Mouse (Mus musculus): Measurements from ENCODE around the gene Fam216a.

Fam216a gene

DNA sequence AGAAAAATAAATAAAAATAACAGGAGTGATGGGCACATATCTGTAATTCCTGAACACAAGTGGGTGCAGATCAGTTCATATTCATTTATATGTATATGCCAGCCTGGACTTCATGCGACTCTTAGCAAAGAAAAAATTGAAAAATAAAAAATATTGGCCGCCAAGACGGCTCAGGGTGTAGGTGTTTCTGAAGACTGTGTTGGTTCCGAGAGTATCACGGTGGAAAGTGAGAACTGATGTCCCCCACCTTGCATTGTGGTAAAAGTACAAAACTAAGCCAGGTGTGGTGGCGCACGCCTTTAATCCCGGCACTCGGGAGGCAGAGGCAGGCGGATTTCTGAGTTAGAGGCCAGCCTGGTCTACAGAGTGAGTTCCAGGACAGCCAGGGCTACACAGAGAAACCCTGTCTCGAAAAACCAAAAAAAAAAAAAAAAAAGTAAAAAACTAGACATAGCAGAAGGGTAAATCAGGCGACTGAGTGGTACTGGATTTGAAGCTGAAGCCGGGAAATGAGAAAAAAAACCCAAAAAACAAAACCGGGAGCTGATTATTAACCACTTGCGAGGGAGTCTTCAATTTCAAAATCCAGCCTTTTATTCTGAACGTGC lies 19.1 kb upstream of the Fam216a start:
- DNase-seq (ENCODE audit: extremely low read depth, low read depth): no peak

DNA sequence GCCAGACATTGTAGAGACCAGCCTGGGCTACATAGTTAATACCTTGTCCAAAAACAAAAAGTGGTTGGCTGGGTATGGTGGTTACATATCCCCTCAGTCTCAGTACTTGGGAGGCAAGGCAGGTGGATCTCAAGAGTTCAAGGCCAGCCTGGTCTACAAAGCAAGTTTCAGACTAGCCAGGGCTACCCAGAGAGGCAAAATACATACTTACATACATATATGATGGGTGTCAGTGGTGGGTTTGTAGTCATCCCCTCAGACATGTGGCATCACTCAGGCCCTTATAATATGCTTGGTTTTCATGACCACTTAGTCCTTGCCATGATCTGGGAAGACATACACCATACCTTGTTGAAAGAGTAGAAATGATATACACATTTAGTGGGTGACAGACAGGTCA lies 18.5 kb upstream of the Fam216a start:
- no peak for DNase-seq (ENCODE audit: extremely low read depth, low read depth)

DNA sequence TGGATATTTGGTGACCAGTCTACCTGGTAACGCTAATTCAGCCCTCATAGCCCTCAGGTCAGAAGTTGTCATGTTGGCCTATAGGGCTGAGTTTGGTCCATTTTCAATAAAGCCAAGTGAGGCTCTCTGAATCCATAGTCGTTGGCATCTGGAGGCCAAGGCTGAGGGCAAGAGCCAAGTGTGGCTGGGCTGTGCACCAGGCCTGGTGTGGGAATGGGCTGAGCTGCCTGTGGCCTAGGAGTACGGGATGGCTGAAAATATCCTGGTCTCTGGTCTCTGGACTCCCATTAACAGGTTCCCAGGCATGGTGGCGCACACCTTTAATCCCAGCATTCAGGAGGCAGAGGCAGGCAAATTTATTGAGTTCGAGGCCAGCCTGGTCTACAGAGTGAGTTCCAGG lies 17.8 kb upstream of the Fam216a start:
- DNase-seq (ENCODE audit: extremely low read depth, low read depth): no peak

DNA sequence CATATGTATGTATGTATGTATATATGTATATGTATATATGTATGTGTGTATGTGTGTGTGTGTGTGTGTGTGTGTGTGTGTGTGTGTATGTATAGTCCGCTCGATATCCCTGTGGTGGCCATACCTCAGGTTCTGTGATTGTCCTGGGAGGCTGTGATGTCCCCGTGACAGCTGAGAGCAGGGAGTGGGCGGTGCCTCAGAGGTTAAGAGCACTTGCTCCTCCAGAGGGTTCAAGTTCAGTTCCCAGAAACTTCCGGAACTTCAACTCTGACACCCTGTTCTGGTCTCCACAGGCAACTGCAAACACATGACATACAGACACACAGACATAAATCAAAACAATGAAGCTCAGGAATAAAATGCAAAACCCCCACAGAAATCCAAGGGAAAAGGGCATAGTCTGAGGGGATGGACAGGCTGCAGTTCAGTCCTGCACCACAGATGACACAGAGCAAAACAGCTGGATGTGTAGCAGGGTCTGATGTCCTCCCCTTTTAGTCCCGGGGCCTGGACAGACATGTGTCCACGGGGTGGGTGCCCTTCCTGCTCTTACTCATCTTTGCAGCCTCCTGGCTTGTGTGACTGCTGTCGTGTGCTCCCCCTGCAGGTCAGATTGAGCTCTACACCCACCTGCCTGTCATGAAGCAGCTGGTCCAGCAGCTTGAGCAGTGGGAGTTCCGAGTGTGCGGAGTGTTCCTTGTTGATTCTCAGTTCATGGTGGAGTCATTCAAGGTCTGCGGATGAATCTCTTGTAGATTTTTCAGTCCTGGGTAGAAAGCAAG lies 7.4 kb upstream of the Fam216a start:
- DNase-seq (ENCODE audit: extremely low read depth, low read depth): peak; percentile 30

DNA sequence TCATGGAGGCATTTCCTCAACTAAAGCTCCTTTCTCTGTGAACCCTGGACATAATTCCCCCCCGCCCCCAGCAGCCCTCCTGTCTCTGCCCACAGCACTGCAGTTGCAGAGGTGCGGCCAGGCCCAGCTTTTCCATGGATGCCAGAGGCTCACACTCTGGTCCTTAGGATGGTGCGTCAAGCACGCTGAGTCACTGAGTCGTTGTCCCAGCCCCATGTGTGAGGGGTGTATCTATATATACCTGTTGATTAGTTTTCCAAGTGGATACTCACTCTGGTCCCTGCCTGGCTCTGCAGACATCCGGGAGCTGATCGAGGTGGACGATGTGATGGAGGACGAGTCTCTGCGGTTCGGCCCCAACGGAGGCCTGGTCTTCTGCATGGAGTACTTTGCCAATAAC lies 6.0 kb upstream of the Fam216a start:
- DNase-seq (ENCODE audit: extremely low read depth, low read depth): no peak

DNA sequence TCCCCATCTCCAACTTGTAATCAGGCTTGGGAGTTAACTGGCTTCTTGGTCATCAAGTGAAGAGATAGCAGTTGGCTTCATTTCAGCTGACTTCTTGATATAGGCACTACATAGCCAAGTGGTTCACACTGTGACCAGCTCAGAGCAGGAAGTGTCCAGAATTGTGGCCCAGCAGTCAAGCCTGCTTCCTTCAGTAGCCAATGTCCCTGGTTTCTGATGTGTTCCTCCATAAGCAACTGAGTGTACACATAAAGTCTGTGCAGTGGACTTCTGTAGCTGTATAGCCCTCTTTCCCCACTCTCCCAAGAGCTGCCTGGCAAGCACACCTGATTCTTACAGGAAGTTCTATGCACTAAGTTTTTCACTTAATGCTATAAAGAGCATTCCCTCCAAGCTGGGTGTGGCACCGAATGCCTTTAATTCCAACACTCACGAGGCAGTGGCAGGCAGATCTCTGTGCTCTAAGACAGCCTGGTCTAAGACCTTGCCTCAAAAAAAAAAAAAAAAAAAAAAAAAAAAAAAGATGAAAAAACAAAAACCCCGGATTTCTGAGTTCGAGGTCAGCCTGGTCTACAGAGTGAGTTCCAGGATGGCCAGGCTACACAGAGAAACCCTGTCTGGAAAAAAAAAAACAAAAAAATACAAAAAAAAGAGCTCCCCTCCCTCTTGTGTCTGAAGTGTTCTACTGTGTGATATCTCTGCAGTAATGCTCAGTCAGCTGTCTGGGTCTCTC lies 5.1 kb upstream of the Fam216a start:
- DNase-seq (ENCODE audit: extremely low read depth, low read depth): no peak

DNA sequence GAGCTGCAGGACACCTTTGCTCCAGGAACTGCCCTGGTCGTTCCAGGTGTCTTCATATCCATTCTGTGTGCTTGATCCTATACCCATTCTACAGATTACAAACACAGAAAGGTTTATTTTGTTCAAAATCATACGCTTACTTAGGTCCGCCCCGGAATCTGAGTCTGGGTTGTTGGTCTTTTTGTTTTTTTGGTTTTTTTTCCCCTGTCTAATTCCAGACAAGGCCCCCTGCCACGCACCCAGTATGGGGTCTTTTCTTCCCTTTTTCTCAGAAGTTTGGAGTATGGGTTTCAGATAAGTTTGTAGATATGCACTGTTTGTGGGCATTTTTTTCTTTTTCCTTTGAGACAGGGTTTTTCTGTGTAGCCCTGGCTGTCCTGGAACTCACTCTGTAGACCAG lies 714 bp upstream of the Fam216a start:
- DNase-seq (ENCODE audit: extremely low read depth, low read depth): no peak

DNA sequence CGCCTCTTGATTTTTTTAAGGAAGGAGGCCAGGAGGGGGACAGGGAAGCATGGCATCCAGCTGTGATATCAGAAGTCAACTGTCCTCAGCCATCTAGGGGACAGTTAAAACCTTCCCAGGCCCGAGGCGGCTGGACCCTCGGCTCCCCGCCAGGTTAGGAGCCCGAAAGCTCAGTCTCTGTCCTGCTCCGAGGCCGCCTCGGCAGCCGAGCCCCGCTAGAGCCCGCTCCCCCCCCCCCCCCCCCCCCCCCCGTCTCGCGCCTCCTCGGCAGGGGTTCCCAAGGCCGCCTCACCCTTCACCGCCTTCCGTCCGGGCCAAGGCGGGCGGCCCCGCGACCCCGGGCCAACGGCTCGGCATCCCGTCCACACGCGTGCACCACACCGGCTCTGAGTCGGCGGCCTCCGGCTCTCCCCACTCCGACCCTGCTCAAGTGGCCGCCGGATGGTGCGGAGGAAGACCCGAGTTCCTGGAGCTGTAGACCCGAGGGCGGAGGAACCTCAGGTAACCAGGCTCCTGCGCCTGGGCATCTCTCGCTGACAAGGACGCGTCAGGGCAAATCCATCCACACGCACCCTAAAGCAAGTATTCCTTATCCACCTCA lies 473 bp downstream of the Fam216a start, which contains the start of gene Gpn3:
Gene Gpn3 (plus strand): TSS at position 286 of the 601 bp plus-strand sequence.
- no peak for DNase-seq (ENCODE audit: extremely low read depth, low read depth)

DNA sequence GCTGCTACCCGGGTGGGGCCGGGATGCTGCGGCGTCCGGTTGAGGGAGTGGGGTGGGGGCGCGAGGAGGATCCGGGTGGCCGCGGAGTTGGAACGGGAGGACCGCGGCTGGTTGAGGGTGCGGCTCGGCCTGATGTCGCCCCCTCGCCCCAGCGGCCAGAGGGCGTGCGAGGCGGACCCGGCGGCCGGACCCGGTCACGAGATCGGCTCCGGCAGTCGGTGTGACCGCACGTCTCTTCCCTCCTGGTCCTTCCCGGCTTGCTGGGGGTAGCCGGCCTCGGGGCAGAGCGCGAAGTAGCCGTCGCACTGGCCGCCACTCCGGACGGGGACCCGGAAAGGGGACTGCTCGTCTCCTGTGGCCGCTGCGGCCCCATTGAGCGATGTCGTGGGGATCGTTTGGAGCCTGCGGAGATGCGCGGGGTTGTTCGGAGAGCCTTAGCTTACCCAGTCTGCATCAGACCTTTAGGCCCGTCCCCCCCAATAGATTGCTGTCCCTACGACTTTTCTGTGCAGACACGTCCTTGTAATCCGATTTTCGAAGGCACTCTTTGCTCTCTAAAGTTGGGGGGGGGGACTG lies 17.6 kb downstream of the Fam216a start:
- no peak for DNase-seq (ENCODE audit: extremely low read depth, low read depth)

DNA sequence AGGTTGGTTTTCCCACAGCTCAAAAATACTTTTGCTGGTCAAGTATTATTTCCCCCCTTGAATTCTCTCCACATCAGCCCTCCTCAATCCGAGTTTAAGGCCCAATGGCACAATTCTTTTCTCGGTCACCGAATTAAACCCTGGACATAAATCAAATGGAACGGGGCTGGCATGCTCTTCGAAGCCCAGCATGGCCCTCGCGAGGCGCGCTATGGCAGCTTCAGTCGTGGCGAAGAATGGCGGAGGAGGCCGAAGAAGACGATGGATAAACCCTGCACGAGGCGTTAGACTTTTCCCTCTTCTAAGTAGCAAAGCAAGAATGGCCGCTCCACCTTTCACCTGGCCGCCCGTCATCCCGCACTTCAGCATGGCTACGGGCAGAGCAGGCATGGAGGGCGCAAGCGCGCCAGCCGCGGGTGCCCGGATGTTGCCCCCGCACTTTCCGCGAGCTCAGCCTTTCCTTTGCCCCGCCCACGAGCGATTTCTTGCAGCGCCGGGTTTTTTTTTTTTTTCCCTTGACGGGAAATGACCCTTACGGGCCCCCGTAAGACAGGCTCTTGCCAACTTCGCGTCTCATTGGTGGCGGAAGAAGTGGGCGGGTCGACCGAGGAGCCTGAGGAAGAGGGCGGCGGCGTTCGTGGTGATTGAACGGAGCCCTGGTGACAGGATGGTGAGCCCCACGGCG lies 18.2 kb downstream of the Fam216a start, which contains the start of the genes Rad9b and Vps29:
Gene Rad9b (minus strand): TSS at position 427 of the 685 bp plus-strand sequence.
Gene Vps29 (plus strand): TSS at position 563 of the 685 bp plus-strand sequence.
- peak; percentile 96 for DNase-seq (ENCODE audit: extremely low read depth, low read depth)

DNA sequence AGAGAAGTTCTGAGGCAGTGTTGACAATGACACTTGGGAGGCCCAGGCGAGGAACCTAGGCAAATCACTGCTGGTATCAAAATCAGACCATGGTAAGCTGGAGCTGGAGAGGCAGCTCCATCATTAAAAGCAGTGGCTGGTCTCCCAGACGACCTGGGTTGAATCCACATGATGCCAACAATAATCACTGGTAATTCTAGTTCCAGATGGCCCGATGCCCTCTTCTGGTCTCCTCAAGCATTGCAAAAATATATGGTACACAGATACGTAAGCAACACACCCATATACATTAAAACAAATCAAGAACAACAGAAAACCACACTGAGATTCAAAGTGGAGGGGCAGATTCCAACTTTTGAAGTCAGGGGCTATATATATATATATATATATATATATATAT lies 26.4 kb downstream of the Fam216a start:
- DNase-seq (ENCODE audit: extremely low read depth, low read depth): no peak

DNA sequence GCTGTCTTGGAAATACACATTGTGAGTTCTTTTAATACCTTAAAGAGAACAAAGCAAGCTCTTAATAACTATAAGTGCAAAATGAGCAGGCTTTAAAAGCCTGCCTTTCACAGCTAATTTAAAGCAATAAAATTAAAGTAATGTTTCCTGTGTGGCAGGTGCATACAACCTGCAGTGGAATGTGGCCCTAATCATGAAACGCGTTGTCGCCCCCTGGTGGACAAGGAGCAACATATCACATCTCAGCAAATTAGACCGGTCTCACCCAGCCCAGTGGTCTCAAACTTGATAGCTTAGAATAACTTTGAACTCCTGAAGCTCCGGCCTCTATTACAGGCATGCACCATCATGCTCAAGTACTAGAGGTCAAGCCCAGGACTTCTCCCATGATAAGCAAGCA lies 27.9 kb downstream of the Fam216a start:
- peak; percentile 26 for DNase-seq (ENCODE audit: extremely low read depth, low read depth)

DNA sequence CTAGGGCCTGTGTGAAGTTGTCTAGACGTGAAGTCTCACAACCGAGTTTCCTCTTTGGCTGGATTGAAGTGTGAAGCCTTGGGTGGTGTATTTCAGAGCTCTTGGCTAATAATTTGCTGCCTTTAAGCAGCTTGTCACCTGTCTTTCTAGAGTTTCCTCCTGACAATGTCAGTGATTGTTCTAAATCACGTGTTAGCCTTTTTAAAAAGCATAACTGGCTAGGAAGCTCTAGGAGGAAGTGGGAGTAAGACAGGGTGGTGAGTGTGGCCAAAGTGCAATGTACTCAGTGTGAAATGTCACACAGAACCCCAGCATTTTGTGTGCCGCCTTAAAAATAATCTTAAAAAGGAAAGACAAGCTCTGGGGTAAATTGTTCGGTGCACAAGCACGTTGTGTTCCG lies 28.4 kb downstream of the Fam216a start:
- DNase-seq (ENCODE audit: extremely low read depth, low read depth): no peak

DNA sequence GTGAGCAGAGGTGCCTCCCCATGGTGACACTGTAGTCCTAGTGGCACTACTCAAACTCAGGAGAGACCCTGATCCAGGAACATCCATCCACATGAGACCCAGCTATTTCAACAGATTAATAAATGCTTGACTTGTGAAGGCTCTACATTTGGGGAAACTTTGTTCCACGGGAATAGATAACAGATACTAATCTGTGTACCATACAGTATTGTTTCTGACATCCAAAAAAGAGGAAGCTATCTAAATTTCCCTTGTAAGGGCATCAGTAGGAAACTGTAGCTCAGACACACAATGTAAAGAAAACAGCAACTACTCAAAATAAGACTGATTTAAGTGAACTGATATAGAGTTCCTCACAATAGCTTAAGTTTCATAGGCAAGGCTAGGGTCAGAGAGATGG lies 29.3 kb downstream of the Fam216a start:
- DNase-seq (ENCODE audit: extremely low read depth, low read depth): peak; percentile 12

DNA sequence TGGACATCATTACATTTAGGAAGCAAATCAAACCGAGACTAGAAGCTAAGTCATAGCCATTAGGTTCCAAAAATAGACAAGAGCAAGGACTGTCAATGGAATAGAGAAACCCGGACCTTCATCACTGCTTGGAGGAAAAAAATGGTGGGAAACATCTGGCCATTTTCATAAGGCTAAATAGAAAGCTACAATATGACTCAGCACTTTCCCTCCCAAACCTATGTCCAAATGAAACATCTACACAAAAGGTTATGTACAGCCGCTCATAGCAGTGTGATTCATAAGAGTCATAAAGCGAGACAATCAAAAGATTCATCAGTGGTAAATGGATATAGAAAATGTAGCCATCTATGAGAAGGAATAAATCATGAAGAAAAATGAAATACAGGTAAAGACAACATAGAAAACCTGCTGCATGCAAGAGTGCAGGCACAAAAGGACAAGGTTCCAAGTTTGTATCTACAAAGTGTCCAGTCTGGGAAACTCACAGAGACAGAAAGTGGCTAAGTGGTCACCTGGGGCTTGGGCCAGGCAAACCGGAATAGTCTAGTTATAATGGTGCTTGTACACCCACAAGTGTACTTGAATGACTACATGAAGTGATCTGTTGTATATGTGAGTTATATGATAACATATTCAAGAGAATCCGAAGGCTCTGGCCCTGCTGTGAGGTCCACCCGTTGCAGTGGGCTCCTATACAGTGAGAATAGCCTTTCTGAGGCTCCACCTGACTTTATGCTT lies 35.4 kb downstream of the Fam216a start:
- DNase-seq (ENCODE audit: extremely low read depth, low read depth): no peak

DNA sequence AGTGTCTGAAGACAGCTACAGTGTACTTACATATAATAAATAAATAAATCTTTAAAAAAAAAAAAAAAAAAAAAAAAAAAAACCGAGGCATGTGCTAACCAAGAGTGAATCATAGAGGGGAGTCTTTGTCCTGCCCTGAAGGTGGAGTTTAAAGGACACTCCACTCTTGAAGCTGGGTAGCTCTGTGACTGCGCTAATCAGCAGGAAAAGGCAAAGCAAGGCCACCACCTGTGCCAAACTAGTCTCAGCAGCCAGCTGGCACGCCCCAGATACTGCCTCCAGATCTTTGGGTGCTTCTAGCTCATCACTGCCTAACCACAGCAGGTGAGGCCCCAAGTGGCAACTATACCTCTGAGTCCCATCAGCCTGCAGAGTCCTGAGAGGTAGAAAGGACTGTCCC lies 37.5 kb downstream of the Fam216a start:
- no peak for DNase-seq (ENCODE audit: extremely low read depth, low read depth)

DNA sequence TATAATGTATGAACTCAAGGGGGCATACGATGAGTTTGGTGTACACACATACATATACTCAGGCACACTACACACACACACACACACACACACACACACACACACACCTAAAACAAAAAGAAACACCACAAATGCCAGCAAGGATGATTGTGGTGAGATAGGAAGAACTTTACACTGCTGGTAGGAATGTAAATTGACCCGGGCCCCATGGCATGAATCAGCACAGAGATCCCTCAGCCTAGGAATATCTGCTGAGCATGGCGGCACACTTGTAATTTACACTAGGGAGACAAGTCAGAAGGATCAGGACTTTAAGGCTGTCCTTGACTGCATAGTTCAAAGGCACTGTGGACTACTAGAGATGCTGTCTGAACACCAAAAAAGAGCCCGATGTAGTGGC lies 41.9 kb downstream of the Fam216a start:
- no peak for DNase-seq (ENCODE audit: extremely low read depth, low read depth)

DNA sequence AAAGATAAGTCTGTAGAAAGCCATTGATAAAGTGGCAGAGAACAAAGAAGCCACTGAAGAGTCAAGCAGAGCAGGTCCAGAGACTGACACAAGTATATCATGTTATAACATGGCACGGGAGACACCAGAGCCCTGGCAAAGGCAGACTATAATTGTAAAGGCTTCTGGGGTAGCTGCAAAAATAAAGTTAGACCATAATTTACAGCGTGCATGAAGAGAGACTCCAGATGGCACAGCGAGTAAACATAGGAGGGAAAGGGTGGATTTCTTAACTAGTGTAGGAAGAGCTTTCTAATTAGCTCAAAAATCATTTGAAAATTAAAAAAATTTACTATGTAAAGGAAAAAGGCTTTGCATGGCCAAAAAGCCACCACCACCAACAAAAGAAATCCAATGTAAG lies 44.9 kb downstream of the Fam216a start:
- no peak for DNase-seq (ENCODE audit: extremely low read depth, low read depth)

DNA sequence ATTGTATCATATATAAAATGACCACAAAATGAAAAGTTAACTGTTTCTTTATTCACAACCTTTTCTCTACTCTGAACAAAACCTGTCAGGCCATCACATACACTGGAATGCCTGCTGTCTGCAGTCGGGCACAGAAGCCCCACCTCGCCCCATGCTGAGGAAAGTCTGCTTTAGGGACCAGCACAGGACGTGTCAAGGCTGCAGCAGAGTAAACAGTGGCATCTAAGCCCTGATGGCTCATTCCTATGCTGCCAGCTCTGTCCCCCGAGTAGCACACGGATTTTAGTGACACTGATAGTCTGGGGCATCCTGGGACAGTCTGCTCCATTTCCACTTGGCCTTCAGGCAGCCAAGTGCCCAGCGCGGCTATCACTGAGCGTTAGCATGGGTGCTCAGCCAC lies 46.7 kb downstream of the Fam216a start:
- no peak for DNase-seq (ENCODE audit: extremely low read depth, low read depth)

Measured in MEL-GATA-1-ER (cell line).